Mouse (Mus musculus) heart, embryonic 15.5 days (tissue): ENCODE measurements around the gene Ttc39a. TPM values are rescaled to one million over a fixed set of nuclear protein-coding genes. Genes with fewer than 3 reads are reported as not detected.

Source experiments
- ATAC-seq: fragments of 200-750 bp; cut with Nextera tagmentation; replicated peaks from 2 replicates; pipeline ENCODE4 v1.8.0; 2017; ENCODE audit warnings: low read depth, moderate TSS enrichment; ENCODE audit not compliant: insufficient number of reproducible peaks, insufficient read depth, low FRiP score
- H3K27ac ChIP-seq: fragments of 300-500 bp; sonication (generic); 2 replicates; pipeline ENCODE4 v1.5.1; 2015; ENCODE audit warnings: mild to moderate bottlenecking, inconsistent platforms
- H3K27me3 ChIP-seq: fragments of 300-500 bp; sonication (generic); 2 replicates; pipeline ENCODE4 v1.6.1; 2015; ENCODE audit warnings: inconsistent platforms
- H3K36me3 ChIP-seq: fragments of 300-500 bp; sonication (generic); 2 replicates; pipeline ENCODE4 v1.6.1; 2015; ENCODE audit warnings: mild to moderate bottlenecking, inconsistent platforms
- H3K4me1 ChIP-seq: fragments of 300-500 bp; sonication (generic); replicated peaks from 2 replicates; pipeline ENCODE4 v1.6.1; 2015; ENCODE audit warnings: inconsistent platforms
- H3K4me2 ChIP-seq: fragments of 300-500 bp; sonication (generic); 2 replicates; pipeline ENCODE4 v1.6.1; 2015; ENCODE audit warnings: inconsistent platforms, mild to moderate bottlenecking, moderate library complexity
- H3K4me3 ChIP-seq: fragments of 300-500 bp; sonication (generic); 2 replicates; pipeline ENCODE4 v1.5.1; 2015; ENCODE audit warnings: mild to moderate bottlenecking, inconsistent platforms
- H3K9ac ChIP-seq: fragments of 300-500 bp; sonication (generic); 2 replicates; pipeline ENCODE4 v1.6.1; 2015; ENCODE audit warnings: mild to moderate bottlenecking, inconsistent platforms
- H3K9me3 ChIP-seq: fragments of 300-500 bp; sonication (generic); replicated peaks from 2 replicates; pipeline ENCODE4 v1.6.1; 2016; ENCODE audit warnings: inconsistent platforms
- WGBS: fragments of 180-500 bp; shearing (Covaris S2); methylation state at CpG from one replicate; pipeline ENCODE4 v1.1.7; 2015; ENCODE audit warnings: mixed read lengths; 5-methylcytosine and 5-hydroxymethylcytosine counted together
- polyA plus RNA-seq: library from polyadenylated mRNA; unstranded; fragments of >200 nt; fragmentation: Nextera tagmentation; extraction: Ambion mirVana; gene quantifications from 2 replicates; pipeline ENCODE4 v1.2.1, GENCODE M21; 2015

Ttc39a gene
- polyA plus RNA-seq, 1 experiment from 2014 or later: 5.9 TPM

DNA sequence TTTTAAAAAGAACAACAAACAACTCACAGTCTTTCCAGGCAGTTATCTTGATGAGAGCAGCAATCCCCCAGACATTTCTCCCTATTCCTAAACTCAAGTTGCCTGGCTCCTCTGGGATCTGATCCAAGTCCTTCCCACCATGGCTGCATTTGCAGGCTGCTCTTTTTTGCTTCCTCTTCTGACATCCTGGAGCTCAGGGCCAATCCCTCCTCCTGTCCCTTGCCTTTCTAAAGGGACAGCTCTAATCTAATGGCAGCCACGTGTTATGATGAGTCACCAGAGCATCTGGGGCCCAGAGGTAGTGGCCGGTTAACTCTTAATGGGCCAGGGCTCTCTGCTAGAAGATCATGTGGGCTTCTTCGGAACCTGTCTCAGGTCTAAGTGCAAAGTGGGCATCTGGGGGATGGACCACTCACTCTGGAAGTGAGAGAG lies 353 bp upstream of the Ttc39a start:
- peak overlapping the region; percentile 99 for H3K4me2 ChIP-seq

DNA sequence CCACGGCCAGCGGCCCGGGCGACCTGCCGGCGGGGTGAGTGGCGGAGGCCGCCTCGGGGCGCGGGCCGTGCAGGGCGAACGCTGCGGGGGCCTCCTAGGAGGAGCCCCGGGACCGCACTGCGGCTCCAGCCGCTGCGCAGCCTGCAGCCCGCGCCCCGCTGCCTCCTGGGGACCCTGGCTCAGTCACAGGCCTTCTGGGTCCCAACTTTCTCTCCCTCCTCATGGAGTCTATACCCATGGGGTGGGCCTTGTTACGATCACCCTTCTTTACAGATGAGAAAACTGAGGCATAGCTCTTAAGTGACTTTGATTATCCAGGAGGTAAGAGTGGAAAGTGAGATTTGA lies 725 bp downstream of the Ttc39a start:
- ATAC-seq: no peak; the same call in 1 of the 2 replicates
- no peaks in the 10 kb centered on the region for H3K36me3 ChIP-seq
- H3K27ac ChIP-seq: peak overlapping the region; percentile 81
- H3K4me2 ChIP-seq: peak overlapping the region; percentile 99
- H3K9ac ChIP-seq: peak overlapping the region; percentile 75
- H3K27me3 ChIP-seq: no peaks in the 10 kb centered on the region
- WGBS: 4% methylated on average over 20 of the region's 24 CpGs
- H3K9me3 ChIP-seq: no peaks in the 10 kb centered on the region
- peaks cover 39% of the 10 kb centered on the region for H3K4me1 ChIP-seq
- H3K4me3 ChIP-seq: peak overlapping the region; percentile 78

More for the DNA sequence above, 353 bp upstream of the Ttc39a start:
- peaks cover 35% of the 10 kb centered on the region for H3K4me1 ChIP-seq
- WGBS: 5% methylated on average over 3 of the region's 3 CpGs
- no peaks in the 10 kb centered on the region for H3K9me3 ChIP-seq
- ATAC-seq: peak; percentile 88
- H3K4me3 ChIP-seq: peak overlapping the region; percentile 78
- H3K36me3 ChIP-seq: no peaks in the 10 kb centered on the region
- H3K27me3 ChIP-seq: no peaks in the 10 kb centered on the region
- peak overlapping the region; percentile 75 for H3K9ac ChIP-seq
- H3K27ac ChIP-seq: peak overlapping the region; percentile 81

GRCm38 (mm10) chr4:109407701-109408485 lies 1.5 kb downstream of the Ttc39a start:
- Histone ChIP-seq H3K9me3 (no peaks in the 10 kb centered on the region), H3K4me3 (peak overlapping the region; percentile 78), H3K27me3 (no peaks in the 10 kb centered on the region), H3K36me3 (no peaks in the 10 kb centered on the region), H3K9ac (no peak overlapping the region), H3K4me2 (peak overlapping the region; percentile 99), H3K27ac (no peak overlapping the region), H3K4me1 (peaks cover 39% of the 10 kb centered on the region)
- WGBS: 72% methylated on average over 9 of the region's 9 CpGs
- no peak for ATAC-seq

DNA sequence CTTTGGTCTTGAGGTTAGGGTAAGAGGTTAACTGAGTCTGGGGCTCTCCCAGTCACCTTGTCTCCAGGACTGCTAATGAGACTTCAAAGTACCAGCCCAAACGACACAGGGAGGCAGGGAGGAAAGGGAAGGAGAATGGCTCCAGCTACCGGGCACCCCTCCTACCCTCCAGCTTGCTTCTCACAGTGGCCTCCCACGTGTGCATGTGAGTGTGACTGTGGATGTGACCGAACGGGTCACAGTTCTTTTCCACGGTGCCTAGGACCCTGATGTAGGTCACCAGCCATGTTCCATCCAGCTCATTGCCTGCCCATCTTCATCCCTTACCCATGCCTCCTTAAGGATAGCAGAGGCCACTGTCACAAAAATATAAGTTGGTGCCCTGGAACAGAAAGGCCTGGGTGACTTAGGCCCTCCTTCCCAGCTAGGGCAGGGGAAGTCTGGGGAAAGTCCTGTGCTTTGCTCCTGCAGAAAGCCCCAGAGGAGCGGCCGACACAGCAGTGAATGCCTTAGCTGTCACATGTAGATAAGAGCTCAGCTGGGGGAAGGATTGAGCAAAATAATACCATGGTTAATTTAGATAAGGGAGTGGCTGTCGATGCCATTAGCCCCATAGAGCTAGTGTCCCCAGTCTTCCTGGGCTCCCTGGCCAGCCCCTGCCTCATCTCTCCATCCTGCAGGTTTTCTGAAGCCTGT lies 4.4 kb downstream of the Ttc39a start:
- Histone ChIP-seq H3K9ac (peak overlapping the region; percentile 26; the same call in 1 of the 2 replicates), H3K4me2 (peak overlapping the region; percentile 19; the same call in 1 of the 2 replicates), H3K9me3 (no peaks in the 10 kb centered on the region), H3K27ac (peak overlapping the region; percentile 45), H3K4me3 (no peak overlapping the region), H3K36me3 (no peaks in the 10 kb centered on the region), H3K4me1 (peaks cover 34% of the 10 kb centered on the region), H3K27me3 (no peaks in the 10 kb centered on the region)
- no peak for ATAC-seq
- WGBS: 40% methylated on average over 9 of the region's 9 CpGs

DNA sequence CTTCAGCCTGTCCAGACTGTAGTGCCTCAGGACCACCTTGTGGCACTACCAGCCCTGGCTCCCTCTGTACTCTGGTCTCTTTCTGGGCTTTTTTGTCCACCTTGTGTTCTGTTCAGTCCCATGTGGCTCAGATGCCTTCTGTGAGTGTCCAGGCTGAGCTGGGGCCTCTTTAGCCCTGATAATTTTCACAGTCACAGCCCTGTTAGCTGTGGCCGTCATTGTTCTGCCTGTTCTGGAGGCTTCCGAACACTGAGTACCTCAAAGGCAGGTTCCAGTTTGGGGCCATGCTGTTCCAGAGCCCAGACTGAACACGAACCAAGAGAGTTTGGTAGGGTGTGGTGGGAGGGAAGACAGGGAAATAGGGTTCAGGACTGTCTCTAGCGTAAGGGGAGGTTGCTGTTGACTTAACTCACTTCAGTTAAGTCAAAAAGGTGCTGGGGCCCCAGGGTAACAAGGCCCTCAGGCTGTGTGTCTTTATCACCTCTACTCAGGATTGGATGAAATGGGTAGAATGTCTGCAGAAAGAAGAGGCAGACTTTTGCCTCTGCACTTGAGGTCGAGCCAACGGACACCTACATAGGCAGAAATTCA lies 5.0 kb downstream of the Ttc39a start:
- ATAC-seq: no peak

GRCm38 (mm10) chr4:109412233-109412632 lies 5.8 kb downstream of the Ttc39a start:
- Histone ChIP-seq H3K27me3 (no peaks in the 10 kb centered on the region), H3K4me3 (no peak overlapping the region), H3K36me3 (no peaks in the 10 kb centered on the region), H3K9ac (no peak overlapping the region), H3K4me1 (peaks cover 24% of the 10 kb centered on the region), H3K9me3 (no peaks in the 10 kb centered on the region), H3K27ac (no peak overlapping the region), H3K4me2 (no peak overlapping the region)
- 89% methylated on average over 5 of the region's 5 CpGs for WGBS
- ATAC-seq: no peak

More for the DNA sequence above, 5.0 kb downstream of the Ttc39a start:
- H3K4me3 ChIP-seq: no peak overlapping the region
- H3K4me1 ChIP-seq: peaks cover 27% of the 10 kb centered on the region
- peak overlapping the region; percentile 19; the same call in 1 of the 2 replicates for H3K4me2 ChIP-seq
- H3K27me3 ChIP-seq: no peaks in the 10 kb centered on the region
- H3K9me3 ChIP-seq: no peaks in the 10 kb centered on the region
- H3K27ac ChIP-seq: peak overlapping the region; percentile 45
- no peaks in the 10 kb centered on the region for H3K36me3 ChIP-seq
- 77% methylated on average over 6 of the region's 6 CpGs for WGBS
- no peak overlapping the region for H3K9ac ChIP-seq

- Histone ChIP-seq H3K36me3 (no peaks in the 10 kb centered on the region), H3K27ac (no peak overlapping the region), H3K4me1 (0 out of 2 replicates have a peak, but pooled peaks cover 5% of the 10 kb centered on the region), H3K4me2 (no peak overlapping the region), H3K9ac (no peak overlapping the region), H3K27me3 (no peaks in the 10 kb centered on the region), H3K9me3 (no peaks in the 10 kb centered on the region), H3K4me3 (no peak overlapping the region)
- 82% methylated on average over 1 of the region's 1 CpGs for WGBS
- no peak for ATAC-seq
These were observed 11.6 kb downstream of the Ttc39a start for GRCm38 (mm10) chr4:109417998-109418397.

DNA sequence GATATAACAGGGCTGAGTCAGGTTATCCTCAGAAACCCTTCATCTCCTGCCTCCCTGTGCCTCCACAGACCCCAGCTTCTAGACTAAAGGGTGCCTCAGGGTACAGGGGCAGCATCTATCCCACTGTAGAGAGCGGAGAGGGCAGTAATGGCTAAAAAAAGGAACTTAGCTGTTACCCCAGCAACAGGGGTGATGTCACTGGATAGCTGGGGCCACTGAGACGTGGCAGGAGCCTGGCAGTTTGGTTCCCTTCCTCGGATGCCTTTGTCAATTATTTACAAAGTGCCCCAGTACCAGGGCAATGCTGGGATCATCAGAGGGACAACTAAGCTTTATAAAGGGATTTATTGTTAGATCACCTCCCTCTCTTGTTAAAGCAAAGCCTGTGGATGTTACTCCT lies 12.6 kb downstream of the Ttc39a start:
- H3K36me3 ChIP-seq: no peaks in the 10 kb centered on the region
- ATAC-seq: no peak
- H3K4me3 ChIP-seq: no peak overlapping the region
- no peaks in the 10 kb centered on the region for H3K27me3 ChIP-seq
- 0 out of 2 replicates have a peak, but pooled peaks cover 5% of the 10 kb centered on the region for H3K4me1 ChIP-seq
- H3K4me2 ChIP-seq: no peak overlapping the region
- H3K9ac ChIP-seq: no peak overlapping the region
- 21% methylated on average over 3 of the region's 3 CpGs for WGBS
- no peaks in the 10 kb centered on the region for H3K9me3 ChIP-seq
- no peak overlapping the region for H3K27ac ChIP-seq

DNA sequence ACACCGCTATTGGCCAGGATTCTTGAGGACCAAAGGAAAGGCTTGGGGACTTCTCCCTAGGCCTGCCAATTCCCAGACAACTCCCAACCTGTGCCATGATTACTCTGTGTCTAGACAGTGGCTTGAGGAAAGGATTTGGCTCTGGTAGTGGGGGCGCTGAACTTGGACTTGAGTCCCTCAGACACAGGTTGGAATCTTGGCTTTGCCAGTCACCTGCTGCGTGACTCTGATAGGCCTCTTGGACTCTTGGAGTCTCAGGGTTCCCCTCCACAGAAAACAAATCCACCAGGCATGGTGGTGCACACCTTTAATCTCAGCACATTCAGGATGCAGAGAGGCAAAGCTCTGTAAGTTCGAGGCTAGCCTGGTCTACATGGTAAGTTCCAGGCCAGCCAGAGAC lies 13.1 kb downstream of the Ttc39a start:
- Histone ChIP-seq H3K9ac (no peak overlapping the region), H3K4me3 (no peak overlapping the region), H3K4me1 (0 out of 2 replicates have a peak, but pooled peaks cover 5% of the 10 kb centered on the region), H3K4me2 (no peak overlapping the region), H3K9me3 (no peaks in the 10 kb centered on the region), H3K36me3 (no peaks in the 10 kb centered on the region), H3K27ac (no peak overlapping the region), H3K27me3 (no peaks in the 10 kb centered on the region)
- ATAC-seq: no peak
- 84% methylated on average over 4 of the region's 4 CpGs for WGBS

- WGBS: 75% methylated on average over 8 of the region's 8 CpGs
- no peak for ATAC-seq
These were observed 13.8 kb downstream of the Ttc39a start for GRCm38 (mm10) chr4:109420138-109420795.

GRCm38 (mm10) chr4:109421608-109422007 lies 15.2 kb downstream of the Ttc39a start:
- no peaks in the 10 kb centered on the region for H3K36me3 ChIP-seq
- H3K4me3 ChIP-seq: no peak overlapping the region
- H3K4me1 ChIP-seq: 0 out of 2 replicates have a peak, but pooled peaks cover 5% of the 10 kb centered on the region
- no peak for ATAC-seq
- no peak overlapping the region for H3K9ac ChIP-seq
- H3K27ac ChIP-seq: no peak overlapping the region
- no peak overlapping the region for H3K4me2 ChIP-seq
- no peaks in the 10 kb centered on the region for H3K27me3 ChIP-seq
- WGBS: 67% methylated on average over 7 of the region's 7 CpGs
- no peaks in the 10 kb centered on the region for H3K9me3 ChIP-seq

More at GRCm38 (mm10) chr4:109420138-109420795, 13.8 kb downstream of the Ttc39a start:
- H3K9ac ChIP-seq: no peak overlapping the region
- 0 out of 2 replicates have a peak, but pooled peaks cover 5% of the 10 kb centered on the region for H3K4me1 ChIP-seq
- H3K4me3 ChIP-seq: no peak overlapping the region
- no peak overlapping the region for H3K4me2 ChIP-seq
- H3K27ac ChIP-seq: no peak overlapping the region
- no peaks in the 10 kb centered on the region for H3K36me3 ChIP-seq
- no peaks in the 10 kb centered on the region for H3K27me3 ChIP-seq
- H3K9me3 ChIP-seq: no peaks in the 10 kb centered on the region
